Mouse (Mus musculus) liver, embryonic 14.5 days (tissue): ENCODE measurements around the gene Gm11938.

Experiments
- CTCF ChIP-seq: IDR thresholded peaks from 2 replicates; pipeline ENCODE4 v1.5.1; 2016; ENCODE audit warnings: antibody characterized with exemption, low read depth, control low read depth
- EP300 ChIP-seq: IDR thresholded peaks from 2 replicates; pipeline ENCODE4 v1.6.1; 2016; ENCODE audit warnings: antibody characterized with exemption, low read depth

GRCm38 (mm10) chr11:99566530-99566929 is 36.6 kb downstream of the Gm11938 start, which contains the start of gene Krtap3-1:
- TF ChIP-seq EP300 = no peak
- TF ChIP-seq CTCF = no peak
